Mouse (Mus musculus) C2C12 (cell line): ENCODE results near the gene Actr3b. TPM values are rescaled to one million over a fixed set of nuclear protein-coding genes. Genes with fewer than 3 reads are reported as not detected.
"Not testable (repeated sequence)": the region's sequence is repeated elsewhere in the genome, so short reads cannot be mapped to it uniquely, and the experiment has no call there.

Experiments
- H3K27me3 ChIP-seq: one replicate; pipeline ENCODE4 v1.6.1; 2011; ENCODE audit not compliant: control insufficient read depth, insufficient read depth, insufficient read length
- H3K36me3 ChIP-seq: one replicate; pipeline ENCODE4 v1.6.1; 2011; ENCODE audit not compliant: control insufficient read depth, insufficient read depth
- H3K4me3 ChIP-seq: one replicate; pipeline ENCODE4 v1.5.1; 2011; ENCODE audit warnings: mild to moderate bottlenecking, control low read depth; ENCODE audit not compliant: poor library complexity, insufficient read depth, severe bottlenecking
- H3K79me2 ChIP-seq: one replicate; pipeline ENCODE4 v1.6.1; 2011; ENCODE audit not compliant: control insufficient read depth, insufficient read depth
- H3K79me3 ChIP-seq: one replicate; pipeline ENCODE4 v1.6.1; 2011; ENCODE audit warnings: low read depth, control low read depth
- H3ac ChIP-seq: one replicate; pipeline ENCODE3; 2011; ENCODE audit warnings: low read depth; ENCODE audit not compliant: control insufficient read depth, insufficient read length
- CEBPB ChIP-seq: IDR thresholded peaks from one replicate; pipeline ENCODE4 v1.6.1; 2011; ENCODE audit warnings: low read depth, mild to moderate bottlenecking, control low read depth, moderate library complexity
- CTCF ChIP-seq: IDR thresholded peaks from one replicate; pipeline ENCODE4 v1.5.1; 2011; ENCODE audit not compliant: control insufficient read depth, insufficient read depth, insufficient read length
- FOSL1 ChIP-seq: IDR thresholded peaks from one replicate; pipeline ENCODE4 v1.8.0; 2011; ENCODE audit warnings: mild to moderate bottlenecking, low read length; ENCODE audit not compliant: poor library complexity, insufficient read depth, severe bottlenecking
- MAX ChIP-seq: IDR thresholded peaks from one replicate; pipeline ENCODE4 v1.6.1; 2011; ENCODE audit warnings: mild to moderate bottlenecking, control low read depth
- MYOD1 ChIP-seq: IDR thresholded peaks from one replicate; pipeline ENCODE4 v1.6.1; 2011; ENCODE audit warnings: low read depth; ENCODE audit not compliant: control insufficient read depth, insufficient read length
- MYOG ChIP-seq: IDR thresholded peaks from one replicate; pipeline ENCODE4 v1.6.1; 2011; ENCODE audit not compliant: control insufficient read depth, insufficient read length; ENCODE audit errors: extremely low read depth
- USF1 ChIP-seq: IDR thresholded peaks from one replicate; pipeline ENCODE4 v1.6.1; 2011; ENCODE audit warnings: low read depth, mild to moderate bottlenecking, control low read depth, moderate library complexity
- polyA plus RNA-seq: library from polyadenylated mRNA; unstranded; fragments of >200 nt; fragmentation: generic; extraction: Trizol; gene quantifications from one replicate; pipeline ENCODE4 v1.2.1, GENCODE M21; 2012; ENCODE audit warnings: missing spikeins

Actr3b gene
- polyA plus RNA-seq, 1 experiment = 0.66 TPM

DNA sequence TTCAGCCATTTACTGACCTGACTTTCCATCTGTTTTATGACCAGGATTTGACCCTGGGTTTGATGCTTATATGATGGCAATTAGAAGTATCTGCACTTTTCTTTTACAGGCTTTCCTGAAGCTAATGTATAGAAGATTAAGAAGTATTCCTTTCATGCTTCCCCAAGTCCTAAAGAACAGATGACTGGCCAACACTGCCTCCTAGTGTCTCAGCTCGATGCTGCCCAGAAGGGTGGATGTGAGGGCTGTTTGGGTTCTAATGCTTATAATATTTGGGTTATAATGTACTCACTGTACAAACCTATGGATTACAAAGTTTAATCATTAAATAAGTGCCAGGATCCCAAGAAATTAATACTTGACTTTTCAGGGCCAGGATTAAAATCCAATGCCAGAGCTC lies 25.5 kb upstream of the Actr3b start:
- Histone ChIP-seq H3K36me3 (no peaks in the 10 kb centered on the region), H3K4me3 (no peak overlapping the region), H3ac (no peak overlapping the region), H3K27me3 (no peaks in the 10 kb centered on the region), H3K79me2 (no peaks in the 10 kb centered on the region), H3K79me3 (no peaks in the 10 kb centered on the region)
- TF ChIP-seq CTCF (peak; percentile 44), MYOD1 (no peak), FOSL1 (no peak), MAX (no peak), CEBPB (no peak)

DNA sequence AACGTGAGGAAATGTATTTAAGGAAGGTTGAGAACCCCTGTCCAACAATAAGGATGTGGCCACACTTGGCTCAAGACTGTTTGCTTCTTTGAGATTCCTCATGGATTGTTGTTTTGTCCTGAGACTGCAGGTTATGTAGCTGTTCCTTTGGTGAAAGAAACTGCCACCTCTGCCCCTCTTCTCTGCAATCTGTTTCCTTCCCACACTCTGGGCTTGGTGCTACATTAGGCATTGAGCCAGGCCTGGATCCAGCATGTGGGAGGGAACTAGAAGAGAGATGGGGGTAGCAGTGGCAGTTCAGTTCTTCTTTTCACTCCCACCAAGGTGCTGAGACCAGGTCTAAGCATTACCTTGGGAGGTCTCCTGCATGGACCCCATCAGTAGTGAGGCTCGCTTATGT lies 23.9 kb upstream of the Actr3b start:
- Histone ChIP-seq H3K36me3 (no peaks in the 10 kb centered on the region), H3K79me3 (no peaks in the 10 kb centered on the region), H3ac (no peak overlapping the region), H3K4me3 (no peak overlapping the region), H3K27me3 (no peaks in the 10 kb centered on the region), H3K79me2 (no peaks in the 10 kb centered on the region)
- no peak for TF ChIP-seq USF1
- TF ChIP-seq CTCF = no peak
- TF ChIP-seq FOSL1 = no peak
- TF ChIP-seq CEBPB = no peak
- TF ChIP-seq MYOG = no peak
- TF ChIP-seq MAX = no peak
- TF ChIP-seq MYOD1 = no peak

DNA sequence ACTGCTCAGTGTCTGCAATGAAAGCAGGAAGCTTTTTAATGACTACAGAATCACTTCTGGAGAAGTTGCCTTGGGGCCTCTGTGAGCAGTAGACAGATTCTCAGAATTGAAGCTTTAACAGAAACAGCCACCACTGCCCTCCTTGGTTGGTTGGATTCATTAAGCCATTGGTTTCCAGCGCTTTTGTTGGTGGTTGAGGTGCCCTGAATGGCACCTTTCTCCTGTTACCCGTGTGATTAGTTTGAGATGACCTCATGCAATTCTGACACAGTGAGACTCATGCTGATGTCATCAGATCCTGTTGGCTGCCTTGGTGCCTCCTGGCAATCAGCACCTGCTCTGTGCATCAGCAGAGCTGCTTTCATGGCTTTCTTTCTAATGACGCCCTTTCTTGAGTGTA lies 21.3 kb upstream of the Actr3b start:
- Histone ChIP-seq H3K27me3 (no peaks in the 10 kb centered on the region), H3K79me3 (no peaks in the 10 kb centered on the region), H3K4me3 (no peak overlapping the region), H3K36me3 (no peaks in the 10 kb centered on the region), H3ac (no peak overlapping the region), H3K79me2 (no peaks in the 10 kb centered on the region)
- TF ChIP-seq MYOD1 (peak; percentile 18), USF1 (no peak)

DNA sequence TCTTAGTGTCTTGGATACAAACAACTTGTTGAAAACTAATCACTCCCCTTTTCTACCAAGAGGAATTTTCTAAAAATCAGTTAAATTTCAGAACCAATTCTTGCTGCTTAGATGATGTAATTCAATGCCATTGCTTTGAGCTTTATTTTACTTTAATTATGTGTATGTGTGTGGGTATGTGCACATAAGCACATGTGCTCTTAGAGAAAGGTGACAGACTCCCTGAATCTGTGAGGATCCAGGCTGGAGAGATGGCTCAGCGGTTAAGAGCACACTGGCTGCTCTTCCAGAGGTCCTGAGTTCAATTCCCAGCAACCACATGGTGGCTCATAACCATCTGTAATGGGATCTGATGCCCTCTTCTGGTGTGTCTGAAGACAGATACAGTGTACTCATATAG lies 20.9 kb upstream of the Actr3b start:
- H3K27me3 ChIP-seq, H3K36me3 ChIP-seq, H3K4me3 ChIP-seq, H3ac ChIP-seq, H3K79me3 ChIP-seq, H3K79me2 ChIP-seq: not testable (repeated sequence)

GRCm38 (mm10) chr5:25747904-25748303 lies 11.9 kb upstream of the Actr3b start:
- no peaks in the 10 kb centered on the region for H3K79me3 ChIP-seq
- H3K4me3 ChIP-seq = no peak overlapping the region
- H3K27me3 ChIP-seq = no peaks in the 10 kb centered on the region
- no peak overlapping the region for H3ac ChIP-seq
- no peak for TF ChIP-seq USF1
- no peak for TF ChIP-seq CEBPB
- no peak for TF ChIP-seq MYOG
- TF ChIP-seq FOSL1 = no peak
- TF ChIP-seq CTCF = no peak
- TF ChIP-seq MAX = no peak
- TF ChIP-seq MYOD1 = no peak
- H3K36me3 ChIP-seq = no peaks in the 10 kb centered on the region
- H3K79me2 ChIP-seq = no peaks in the 10 kb centered on the region

GRCm38 (mm10) chr5:25748613-25749012 lies 11.2 kb upstream of the Actr3b start:
- Histone ChIP-seq H3ac (no peak overlapping the region), H3K36me3 (no peaks in the 10 kb centered on the region), H3K4me3 (no peak overlapping the region), H3K27me3 (no peaks in the 10 kb centered on the region), H3K79me2 (no peaks in the 10 kb centered on the region), H3K79me3 (no peaks in the 10 kb centered on the region)
- no peak for TF ChIP-seq MYOD1
- TF ChIP-seq CEBPB = no peak
- no peak for TF ChIP-seq USF1
- TF ChIP-seq CTCF = no peak
- TF ChIP-seq MYOG = no peak
- TF ChIP-seq MAX = no peak
- TF ChIP-seq FOSL1 = no peak
